Mouse (Mus musculus): ENCODE measurements around the gene Gsk3a.

Gene Gsk3a

DNA sequence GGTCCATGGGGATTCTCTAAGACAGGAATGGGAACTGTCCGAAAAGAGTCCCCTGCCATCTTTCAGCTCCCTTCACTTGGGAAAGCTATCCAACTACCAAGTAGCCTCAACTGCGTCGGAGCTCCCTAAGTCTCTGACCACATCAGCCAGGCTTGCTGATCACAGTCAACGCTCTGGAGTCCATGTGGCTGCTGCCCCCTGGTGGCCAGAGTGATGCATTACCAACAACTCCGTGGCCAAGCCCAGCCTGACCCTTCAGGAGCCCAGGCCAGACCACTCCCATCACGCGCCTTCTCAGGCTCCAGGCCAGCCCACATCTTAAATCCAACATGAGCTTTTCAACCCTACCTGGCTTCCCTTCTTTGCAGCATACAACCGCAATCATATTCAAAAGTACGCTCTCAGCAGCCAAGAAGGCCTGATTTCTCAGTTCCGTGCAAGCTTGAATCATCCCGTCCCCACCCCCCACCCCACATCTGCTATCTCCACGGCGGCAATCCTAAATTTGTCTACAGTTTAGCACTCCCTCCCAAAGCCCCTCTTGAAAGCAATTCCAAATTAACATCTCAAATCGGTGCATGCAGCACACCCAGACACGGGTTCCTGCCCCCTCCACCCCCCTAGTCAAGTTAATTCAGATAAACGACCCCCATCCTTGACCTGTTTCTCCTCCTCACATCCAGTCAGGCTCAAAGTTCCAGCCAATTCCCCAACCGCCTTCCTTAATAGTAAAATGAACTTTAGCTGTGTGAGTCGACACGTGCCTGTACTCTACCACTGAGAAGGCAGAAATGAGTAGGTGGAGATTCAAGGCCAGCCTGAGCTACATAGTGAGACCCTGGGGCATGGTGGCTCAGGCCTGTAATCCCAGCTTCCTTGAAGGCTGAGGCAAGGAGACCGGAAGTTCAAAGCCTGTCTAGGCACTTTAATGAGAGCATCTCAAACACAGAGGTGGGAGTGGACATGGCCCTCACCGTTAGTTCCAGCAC lies 49.7 kb downstream of the Gsk3a start:
- in situ Hi-C loops (cut with MboI, MseI) = no loop called here

DNA sequence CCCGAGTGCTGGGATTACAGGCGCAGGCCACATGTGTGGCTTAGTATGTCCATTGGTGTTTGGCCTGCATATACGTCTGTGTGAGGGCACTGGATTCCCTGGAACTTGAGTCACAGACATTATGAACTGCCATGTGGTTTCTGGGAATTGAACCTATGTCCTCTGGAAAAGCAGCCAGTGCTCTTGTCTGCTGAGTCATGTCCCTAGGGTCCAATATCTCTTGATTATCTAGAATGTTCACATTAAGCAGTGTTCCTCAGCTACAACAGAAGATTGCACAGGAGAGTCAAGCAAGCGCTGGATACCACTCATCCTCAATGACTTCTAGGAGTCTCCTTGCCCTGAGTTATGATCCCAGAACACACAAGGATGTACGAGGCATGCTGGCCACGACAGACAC lies 53.6 kb downstream of the Gsk3a start:
- in situ Hi-C loops (cut with MboI, MseI) = loop anchor here (5.0 kb wide), 2 partner anchors 52 to 77 kb away; no protein-coding TSS in a partner anchor

DNA sequence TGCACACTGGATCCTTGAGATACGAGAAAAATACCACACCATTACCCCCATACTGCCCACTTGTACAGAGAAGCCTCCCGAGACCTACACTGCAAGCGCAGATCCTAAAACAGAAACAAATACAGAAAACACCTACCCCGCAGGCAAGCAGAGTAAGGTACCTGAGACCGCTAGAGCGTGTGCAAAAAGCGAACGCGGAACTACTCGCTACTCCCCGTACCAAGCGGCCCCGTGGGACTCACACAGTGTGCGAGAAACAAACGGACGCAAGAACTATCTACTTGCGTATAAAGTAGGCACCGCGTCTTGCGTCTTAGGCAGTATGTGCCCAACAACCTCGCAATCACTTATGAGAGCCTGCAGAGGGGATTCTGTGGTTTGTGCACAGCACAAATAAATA lies 55.8 kb downstream of the Gsk3a start:
- in situ Hi-C loops (cut with MboI, MseI) = loop anchor here (5.0 kb wide), 2 partner anchors 50 to 75 kb away; no protein-coding TSS in a partner anchor

DNA sequence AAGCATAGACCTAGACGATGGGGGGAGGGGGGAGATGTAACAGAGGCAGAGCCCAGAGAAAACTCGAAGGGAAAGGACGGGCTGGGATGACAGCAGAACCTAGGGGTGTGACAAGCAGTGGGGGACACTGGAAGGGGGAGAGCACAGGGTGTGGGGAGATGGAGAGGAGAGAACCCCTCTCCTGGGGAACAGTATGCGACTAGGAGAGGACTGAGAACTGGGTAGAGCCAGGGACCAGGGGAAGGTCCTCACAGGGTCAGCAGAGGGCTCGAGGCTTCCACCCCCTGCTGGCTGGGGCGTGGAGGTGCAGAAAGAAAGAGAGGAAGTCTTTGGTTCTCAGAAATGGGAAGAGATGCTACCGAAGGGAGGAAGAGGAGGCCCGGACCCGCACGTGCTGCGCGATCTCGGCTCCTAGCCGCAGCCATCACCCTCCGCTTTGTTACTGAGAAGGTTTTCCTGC lies 56.3 kb downstream of the Gsk3a start:
- in situ Hi-C loops (cut with MboI, MseI) = loop anchor here (5.0 kb wide), 2 partner anchors 49 to 74 kb away; no protein-coding TSS in a partner anchor

DNA sequence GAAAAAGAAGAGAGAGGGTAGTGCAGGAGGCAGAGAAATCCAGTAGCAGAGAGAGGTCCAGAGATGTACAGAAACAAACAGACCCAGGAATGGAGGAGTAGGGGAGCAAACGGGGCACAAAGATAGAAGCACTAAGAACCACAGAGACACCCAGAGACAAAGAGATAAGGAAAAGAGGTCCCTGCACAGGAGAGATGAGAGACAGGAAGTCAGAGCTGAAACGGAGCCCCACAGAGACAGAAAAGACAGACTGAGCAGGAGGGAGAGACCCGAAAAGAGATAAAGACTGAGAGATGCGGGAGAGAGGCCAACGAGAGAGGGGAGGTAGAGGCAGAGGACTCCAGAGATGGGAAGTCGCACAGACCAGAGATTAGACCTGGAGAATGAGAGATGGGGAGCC lies 57.1 kb downstream of the Gsk3a start:
- in situ Hi-C loops (cut with MboI, MseI) = loop anchor here (5.0 kb wide), 2 partner anchors 48 to 73 kb away; no protein-coding TSS in a partner anchor

DNA sequence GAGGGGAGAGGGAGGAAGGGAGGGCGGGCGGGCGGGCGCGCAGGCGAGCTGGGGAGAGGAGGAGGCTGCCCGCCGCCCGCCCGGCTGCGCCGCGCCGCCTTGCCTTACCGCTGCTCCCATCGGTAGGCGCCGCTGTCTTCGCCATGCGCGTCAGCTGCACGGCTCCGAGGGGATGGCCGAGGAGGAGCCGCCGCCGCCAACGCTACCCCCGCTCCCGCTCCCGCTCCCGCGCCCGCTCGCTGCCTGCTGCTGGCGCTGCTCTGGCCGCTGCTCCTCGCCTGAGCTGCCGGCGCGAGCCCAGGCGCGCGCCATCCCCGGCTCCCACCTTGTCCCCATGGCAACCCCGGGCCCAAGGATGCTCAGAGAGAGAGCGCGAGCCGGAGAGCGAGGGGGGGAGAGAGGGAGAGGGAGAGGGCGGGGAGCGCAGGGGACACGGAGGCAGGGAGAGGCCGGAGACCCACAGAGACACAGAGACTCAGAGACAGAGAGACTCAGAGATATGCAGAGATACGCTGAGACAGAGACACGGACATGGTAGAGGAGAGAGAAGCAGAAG lies 58.0 kb downstream of the Gsk3a start, which contains the start of gene Pou2f2:
Pou2f2 (minus strand) TSS at position 121 of the 556 bp plus-strand sequence.
- in situ Hi-C loops (cut with MboI, MseI) = loop anchor here (5.0 kb wide), 2 partner anchors 47 to 72 kb away; no protein-coding TSS in a partner anchor

DNA sequence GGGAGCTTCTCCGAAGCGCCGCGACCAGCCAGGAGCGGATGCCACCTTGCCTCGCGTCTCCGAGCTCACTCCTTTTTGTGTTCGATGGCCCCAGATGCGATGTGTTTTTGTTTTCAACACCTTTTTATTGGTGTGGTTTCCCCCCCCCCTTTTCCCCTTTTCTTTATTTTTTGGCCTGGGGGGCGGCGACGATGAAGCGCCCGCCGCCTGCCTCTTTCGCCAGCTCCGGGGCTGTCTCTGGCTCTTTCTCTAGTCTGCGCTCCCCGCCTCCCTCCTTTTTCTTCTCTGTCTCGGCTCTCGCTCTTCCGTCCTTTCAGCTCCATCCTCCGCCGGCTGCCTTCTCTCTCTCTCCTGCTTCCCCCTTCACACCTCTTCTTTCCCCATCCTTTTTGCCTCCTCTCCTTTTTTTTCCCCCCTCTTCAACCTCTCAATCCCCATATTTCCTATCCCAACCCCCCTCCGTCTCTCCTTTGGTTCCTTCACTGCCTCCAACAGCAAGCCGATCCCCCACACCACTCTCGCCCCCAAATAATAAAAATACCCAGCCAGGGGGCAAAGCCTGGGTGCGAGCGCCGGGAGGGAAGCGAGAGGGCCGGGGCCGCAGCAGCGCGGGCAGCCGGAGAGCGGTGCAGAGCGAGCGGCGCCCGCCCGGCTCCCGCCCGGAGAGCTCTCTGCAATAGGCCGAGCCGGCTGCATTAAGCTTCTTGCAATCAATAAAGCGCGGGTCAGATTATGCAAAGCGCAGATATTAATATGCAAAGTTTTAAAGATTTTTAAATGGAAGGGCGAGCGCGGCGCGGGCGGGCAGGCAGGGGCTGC lies 58.7 kb downstream of the Gsk3a start:
- in situ Hi-C loops (cut with MboI, MseI) = no loop called here

DNA sequence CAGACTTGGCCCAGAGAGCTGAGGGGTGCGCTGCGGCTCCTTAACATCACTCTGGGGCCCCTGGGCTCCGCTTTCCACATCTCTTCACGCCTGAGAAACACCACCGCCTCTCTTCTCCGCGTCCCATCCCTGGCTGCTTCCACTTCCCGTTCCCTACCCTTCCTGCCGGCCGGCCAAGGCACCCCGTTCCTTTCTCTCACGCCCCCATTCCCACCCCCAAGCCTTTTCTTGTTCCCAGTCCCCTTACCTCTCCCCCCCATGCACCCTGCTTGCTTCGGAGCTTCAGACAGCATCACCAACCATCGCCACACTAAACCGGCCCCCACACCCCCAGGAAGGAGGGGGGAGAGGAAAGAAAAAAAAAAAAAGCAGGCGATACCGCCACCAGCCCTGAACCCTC lies 59.3 kb downstream of the Gsk3a start:
- in situ Hi-C loops (cut with MboI, MseI) = no loop called here
